Mouse (Mus musculus) A20 (cell line): ENCODE data around the gene Ctsa.

ENCODE experiments used
- DNase-seq: peaks from one replicate; pipeline ENCODE4 v3.0.0-alpha.2; 2011; ENCODE audit warnings: low read depth, low spot score

The Ctsa gene

DNA sequence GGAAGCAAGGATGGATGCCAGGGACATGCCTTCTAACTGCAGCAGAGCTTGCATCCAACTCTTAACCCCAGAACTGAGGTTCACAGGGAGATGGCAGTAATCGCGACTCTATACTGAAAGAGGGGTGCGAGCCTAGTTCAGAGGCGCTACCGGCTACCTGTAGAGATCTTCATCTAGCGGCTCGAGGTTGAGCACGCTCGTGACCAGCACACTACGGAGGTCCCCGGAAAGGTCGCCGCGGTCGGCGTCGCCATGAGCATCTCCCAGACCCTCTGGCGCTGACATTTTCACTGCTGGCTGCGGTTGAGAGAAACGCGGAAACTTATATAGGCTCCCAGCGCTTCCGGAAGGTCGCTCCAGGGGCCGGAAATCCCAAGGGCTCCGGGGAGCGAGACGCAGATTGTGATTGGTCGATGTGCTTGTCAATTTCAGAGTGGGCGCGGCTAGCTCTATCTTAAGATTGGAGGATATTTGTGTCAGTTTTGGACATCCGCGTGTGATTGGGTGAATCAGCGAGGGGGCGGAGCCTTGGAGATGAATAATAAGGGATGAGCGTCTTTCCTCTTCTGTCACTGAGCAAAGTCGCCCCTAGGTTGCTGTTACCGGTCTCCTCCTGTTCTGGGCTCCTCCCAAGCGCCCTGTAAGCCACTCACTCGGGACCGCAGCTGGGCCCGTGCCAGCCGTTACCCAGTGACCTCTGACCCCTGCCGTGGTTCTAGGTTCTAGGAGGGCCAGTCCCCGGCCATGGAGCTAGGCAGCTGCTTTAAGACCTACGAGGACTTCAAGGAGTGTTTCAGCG lies 27.9 kb upstream of the Ctsa start, which contains the start of the genes Acot8 and Zswim3:
Gene Acot8, minus strand, starts transcription at position 350 of the 799 bp plus-strand sequence.
Gene Zswim3, plus strand, starts transcription at position 566 of the 799 bp plus-strand sequence.
- DNase-seq, result peak; percentile 100

DNA sequence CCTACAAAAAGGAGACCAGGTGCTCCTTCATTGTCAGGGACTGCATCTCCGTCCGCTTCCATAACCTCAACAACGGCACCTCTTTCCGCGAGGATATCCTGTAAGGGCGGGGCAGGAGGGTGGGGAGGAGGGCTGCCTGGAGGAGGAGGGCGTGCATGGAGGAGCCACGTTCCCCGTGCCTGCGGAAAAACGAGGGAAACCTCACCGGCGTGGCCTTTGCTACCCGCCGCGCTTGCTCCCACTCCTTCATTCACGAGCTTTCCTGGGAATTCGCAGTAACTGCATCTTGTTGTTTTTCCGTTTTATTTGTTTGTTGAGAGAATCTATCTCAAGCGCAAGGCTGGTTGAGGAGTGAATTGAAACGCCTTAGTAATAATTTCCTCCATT lies 27.3 kb upstream of the Ctsa start:
- no peak for DNase-seq

DNA sequence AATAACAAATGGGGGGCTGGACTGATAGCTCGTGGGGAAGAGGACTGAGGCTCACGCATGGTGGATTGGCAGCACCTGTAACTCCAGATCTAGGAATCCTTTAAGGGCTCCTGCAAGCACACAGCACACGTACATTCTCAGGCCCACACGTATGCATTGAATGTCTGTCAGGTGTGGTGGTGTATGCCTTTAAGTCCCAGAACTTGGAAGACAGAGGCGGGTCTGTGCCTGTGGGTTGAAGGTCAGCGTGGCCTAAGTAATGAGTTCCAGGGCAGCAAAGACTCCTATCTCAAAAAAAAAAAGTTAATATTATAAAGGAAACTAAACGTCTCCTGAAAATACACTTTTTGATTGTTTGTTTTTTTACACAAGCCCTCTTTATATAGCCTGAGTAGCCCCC lies 26.1 kb upstream of the Ctsa start:
- DNase-seq, result no peak

DNA sequence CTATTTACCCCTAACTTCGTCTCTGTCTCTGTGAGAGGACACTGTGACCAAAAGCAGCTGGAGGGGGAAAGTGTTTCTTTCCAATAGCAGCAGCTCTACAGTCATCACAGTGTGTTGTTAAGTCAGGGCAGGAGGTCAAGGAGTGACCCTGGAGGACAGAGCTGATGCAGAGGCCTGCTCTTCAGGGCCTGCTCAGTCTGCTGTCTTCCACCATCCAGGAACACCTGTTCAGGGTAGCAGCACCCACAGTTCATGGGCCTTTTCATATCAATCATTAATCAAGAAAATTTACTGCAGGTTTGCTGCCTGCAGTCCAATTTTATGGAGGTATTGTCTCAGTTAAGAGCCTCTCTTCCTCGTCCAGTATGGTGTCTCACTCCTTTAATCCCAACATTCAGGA lies 19.1 kb upstream of the Ctsa start:
- no peak for DNase-seq

DNA sequence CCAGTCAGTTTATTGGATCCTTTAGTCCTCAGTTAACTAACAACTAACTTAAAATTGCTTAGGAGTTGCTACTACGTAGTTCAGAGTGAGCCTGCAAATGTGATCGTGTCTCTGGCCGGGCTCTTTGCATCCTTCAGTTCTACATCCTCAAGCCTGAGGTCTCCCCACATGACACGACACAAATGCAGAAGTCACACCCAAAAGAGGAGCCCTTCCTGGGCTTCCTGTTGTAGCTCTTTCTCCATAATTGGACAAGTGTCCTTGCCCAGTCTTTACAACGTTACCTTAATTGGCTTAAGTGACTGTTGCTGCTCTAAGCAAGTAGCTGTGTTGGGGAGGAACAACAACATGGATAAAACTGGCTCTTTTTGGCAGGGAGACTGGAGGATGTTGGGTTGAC lies 17.3 kb upstream of the Ctsa start:
- DNase-seq, result no peak

DNA sequence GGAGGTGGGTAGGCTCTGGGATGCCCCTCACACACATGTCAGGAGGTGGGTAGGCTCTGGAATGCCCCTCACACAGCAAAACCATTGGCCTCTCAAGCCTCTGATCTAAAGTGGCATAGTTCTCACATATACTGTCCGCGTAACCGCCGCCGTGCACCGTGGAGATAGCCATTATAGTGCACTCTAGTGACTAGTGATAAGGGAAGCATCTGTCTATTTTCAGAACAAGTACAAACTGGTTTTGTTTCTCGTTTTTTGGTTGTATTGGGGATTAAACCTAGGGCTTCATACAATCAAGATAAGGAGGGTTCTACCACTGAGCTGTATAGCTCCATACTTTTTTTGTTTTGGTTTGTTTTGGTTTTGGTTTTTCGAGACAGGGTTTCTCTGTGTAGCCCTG lies 16.9 kb upstream of the Ctsa start:
- DNase-seq, result no peak

DNA sequence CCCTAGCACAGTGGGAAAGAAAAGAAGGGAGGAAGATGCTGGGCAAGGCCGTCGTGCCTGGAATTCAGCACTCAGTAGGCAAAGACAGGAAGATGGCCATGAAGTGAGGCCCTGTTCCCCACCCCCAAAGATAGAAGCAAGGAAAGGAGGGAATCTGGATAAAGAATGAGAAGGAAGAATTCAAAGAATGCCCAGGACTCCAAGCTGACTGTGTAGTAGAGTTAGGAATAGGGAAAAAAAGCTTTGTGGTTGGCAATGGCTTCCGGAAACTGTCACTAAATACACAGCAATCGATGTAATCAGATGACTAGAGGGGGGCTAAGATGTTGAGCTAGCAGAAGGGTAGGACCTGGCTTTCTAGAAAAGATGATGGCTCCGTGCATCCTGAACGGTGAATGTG lies 15.5 kb upstream of the Ctsa start:
- no peak for DNase-seq

DNA sequence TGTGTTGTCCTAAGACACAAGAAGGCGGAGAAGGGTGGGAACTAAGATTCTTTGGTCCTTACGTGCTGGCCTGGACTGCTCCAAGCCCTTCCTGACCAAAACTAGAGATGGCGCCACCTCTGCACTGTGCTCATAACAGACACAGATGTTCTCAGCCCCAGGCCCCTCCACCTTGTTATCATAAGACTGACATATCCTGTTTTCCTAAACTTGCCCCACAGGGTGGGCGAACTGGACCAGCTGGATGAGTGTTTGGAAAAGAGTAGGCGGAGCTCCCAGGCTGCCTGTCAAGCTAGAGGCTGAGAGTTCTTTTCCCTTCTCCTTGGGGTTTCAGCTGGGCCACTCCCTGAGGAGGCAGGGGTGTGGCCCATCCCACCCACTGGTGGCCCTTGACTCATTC lies 15.0 kb upstream of the Ctsa start:
- no peak for DNase-seq

DNA sequence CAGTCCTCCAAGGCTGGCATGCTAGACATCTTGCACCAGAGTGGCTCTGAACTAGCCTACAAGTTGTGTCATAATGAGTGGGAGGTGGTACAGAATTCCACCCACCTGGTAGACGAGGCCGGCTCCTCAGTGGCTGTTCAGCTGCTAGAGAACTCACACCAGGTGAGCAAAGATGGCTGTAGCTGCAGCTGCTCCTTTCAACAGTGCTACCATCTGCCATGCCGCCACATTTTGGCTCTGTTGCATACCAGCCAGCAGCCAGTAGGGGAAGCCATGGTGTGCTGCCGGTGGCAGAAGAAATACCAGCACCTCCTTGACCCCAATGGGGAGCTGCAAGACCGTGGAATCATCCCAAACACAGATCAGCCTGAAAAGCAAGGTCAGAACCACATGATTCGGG lies 11.6 kb upstream of the Ctsa start:
- DNase-seq, result no peak

DNA sequence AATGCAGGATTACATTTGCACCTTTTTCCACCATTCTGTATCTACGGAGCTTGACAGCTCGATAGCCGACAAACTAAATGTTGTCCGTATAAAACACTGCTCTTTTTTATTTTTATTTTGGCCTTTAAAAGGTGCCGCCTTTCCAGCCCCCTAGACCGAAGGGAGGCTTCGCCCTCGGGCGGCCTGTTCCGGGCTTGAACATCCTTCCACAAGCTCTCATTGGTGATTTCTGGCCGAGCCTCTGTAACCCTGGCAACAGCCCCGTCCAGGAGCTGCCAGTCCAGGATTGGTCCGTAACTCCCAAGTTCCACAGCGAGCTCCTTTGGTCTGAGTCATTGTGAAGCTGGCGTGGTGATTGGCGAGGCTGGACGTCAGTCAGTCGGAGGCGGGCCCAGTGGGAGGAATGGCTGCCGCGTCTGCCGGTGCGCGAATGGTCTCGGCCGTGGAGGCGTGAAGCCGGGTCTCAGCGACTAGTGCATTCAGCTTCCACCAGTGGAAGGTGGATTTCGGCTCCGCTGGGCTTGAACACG lies 10.0 kb upstream of the Ctsa start, which contains the start of gene Zswim1:
Gene Zswim1, plus strand, starts transcription at position 51 of the 530 bp plus-strand sequence.
- peak; percentile 96 for DNase-seq

DNA sequence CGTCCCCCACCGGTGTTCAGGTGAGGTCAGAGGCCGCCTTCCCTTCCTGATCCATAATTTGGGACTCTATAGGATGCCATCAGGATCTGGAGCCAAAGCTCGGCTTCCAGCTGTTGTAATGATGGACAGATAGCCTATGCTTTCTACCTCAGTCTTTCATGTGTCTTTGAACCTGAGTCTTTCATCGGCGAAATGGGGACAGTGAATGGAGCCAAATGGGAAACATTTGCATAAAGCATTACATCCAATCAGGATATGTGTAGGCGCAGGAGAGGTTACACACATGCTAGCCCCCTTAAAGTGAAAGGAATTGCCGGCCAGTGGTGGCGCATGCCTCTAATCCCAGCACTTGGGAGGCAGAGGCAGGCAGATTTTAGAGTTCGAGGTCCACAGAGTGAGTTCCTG lies 9.5 kb upstream of the Ctsa start:
- no peak for DNase-seq

DNA sequence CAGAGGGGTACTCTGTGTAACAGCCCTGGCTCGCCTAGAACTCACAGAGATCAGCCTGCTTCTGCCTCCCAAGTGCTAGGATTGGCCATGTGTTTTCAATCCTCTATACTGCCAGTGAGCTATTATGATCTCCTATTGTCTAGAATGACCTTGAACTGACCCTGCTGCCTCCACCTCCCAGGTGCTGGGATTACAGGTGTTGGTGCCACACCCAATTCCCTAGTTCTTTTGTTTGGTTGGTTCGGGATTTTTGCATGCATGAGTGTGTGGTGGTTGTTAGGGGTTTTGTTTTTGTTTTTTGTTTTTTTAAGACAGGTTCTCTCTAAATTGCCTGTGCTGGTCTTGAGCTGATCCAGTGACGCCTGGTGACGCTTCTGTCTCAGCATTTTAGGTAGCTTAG lies 8.7 kb upstream of the Ctsa start:
- DNase-seq, result no peak

DNA sequence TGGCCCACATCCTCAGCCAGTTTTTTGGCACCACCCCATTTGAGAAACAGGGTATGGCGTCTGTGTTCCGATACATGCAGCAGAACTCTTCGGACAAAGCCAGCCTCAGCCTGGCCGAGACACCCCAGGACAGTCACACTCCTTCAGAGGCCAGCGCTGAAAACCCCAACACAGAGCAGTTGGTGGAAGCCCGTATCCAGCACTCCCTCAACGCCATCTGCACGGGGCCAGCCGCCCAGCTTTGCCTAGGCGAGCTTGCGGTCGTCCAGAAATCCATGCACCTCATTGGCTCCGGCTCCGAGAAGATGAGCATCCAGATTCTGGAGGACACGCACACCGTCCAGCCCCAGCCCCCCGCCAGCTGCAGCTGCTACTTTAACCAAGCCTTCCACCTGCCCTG lies 7.2 kb upstream of the Ctsa start:
- no peak for DNase-seq

DNA sequence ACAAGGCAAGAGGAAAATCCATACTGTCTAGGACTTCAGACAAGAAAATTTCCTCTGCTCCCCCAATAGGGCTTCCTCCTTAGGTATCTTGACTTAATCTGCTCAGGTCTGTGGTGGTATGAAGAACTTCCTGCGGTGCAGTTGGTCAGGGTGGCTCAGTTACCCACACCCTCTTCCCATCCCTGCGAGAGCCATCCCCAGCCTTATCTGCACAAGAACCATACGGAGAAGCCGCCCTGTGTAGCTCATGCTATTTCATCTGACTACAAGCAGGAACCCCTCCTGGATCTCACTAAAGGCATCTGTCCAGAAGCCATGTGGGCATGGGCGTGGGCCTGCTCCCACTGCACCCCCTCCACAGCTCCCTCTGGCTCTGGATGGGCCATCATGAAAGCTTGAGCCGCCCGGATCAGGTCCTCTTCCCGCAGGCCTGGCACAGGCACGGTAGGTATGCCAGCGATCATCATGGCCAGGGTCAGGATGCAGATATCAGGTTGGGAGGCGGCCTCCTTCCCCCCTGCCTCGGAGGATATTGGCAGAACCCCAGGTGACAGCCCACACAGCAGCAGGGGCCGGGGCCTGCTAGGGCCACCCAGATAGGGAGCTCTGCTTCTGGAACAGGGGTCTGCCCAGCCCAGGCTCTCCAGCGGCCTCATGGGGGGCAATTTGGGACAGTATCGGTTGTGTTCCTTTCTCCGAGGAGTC lies 5.4 kb upstream of the Ctsa start:
- no peak for DNase-seq

DNA sequence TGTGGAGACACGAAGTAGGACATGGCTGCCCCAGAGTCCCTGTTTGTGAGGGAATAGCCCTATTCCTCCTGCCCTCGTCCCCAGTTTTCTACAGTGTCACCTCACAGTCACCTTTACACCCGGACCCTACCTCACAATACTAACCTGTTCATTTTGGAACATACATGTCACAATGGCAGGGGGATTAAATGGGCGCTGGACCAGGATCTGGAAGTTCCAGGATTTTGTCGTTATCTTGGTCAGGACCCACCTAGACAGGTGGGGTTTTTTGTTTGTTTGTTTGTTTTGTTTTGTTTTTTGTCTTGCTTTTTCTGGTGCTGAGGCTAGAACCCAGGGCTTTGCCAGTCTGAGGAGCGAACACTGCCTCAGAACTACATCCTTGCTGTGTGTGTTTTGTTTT lies 4.2 kb upstream of the Ctsa start, which contains the start of gene Spata25:
Gene Spata25, minus strand, starts transcription at position 101 of the 400 bp plus-strand sequence.
- no peak for DNase-seq

DNA sequence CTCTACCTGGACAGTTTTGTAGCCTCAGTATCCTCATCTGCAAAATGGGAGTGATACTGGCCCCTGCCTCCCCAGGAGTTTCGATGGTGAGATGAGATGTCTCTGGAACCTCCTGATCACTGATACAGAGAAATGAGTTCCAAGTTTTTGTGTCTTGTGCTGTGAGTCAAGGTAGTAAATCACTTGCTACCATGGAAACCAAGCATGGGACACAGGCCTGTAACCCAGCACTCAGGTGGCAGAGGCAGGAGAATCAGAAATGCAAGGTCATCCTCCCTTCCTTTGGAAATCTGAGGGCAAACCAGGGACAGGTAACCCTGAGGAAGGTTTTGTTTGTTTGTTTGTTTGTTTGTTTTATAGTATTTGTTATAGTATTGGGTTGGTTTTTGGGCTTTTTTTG lies 3.6 kb upstream of the Ctsa start:
- no peak for DNase-seq

DNA sequence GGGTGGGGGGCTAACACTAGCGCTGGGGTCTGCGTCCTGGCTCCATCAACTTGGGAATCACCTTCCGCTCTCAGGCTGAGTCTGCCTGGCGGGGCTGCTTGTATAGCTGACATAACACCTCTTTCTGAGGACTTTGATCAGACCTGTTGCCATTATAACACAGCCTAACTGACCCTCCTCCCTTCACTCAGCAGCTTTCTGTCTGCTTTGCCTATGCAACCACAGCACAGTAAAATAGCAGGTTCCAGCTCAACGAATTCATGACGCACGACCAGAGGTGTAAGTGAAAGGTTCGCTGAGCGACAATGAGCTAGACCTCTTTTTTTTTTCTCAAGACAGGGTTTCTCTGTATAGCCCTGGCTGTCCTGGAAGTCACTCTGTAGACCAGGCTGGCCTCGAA lies 1.6 kb upstream of the Ctsa start:
- peak; percentile 85 for DNase-seq

DNA sequence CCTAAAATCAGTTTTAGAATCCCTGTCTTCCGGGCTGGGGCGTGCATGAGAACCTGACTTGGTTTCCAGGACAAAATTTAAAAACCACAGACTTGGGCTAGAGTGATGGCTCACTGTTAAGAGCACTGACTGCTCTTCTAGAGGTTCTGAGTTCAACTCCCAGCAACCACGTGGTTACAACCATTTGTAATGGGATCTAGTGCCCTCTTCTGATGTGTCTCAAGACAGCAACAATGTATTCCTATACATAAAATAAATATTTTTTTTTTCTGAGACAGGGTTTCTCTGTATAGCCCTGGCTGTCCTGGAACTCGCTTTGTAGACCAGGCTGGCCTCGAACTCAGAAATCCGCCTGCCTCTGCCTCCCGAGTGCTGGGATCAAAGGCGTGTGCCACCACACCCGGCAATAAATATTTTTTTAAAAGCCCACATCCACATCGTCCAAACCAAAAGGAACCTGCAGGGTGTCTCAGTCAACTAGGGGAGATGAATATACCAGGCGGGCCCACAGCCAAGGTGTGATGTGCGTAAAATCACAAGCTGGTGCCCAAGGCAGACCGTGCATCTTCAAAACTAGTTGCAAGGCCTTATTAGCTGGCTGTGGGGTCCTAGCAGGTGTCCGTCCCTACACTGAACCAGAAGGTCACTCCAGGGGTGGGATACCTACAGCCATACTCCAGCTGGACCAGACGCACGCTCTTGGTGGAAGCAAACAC lies 483 bp upstream of the Ctsa start:
- peak; percentile 69 for DNase-seq

DNA sequence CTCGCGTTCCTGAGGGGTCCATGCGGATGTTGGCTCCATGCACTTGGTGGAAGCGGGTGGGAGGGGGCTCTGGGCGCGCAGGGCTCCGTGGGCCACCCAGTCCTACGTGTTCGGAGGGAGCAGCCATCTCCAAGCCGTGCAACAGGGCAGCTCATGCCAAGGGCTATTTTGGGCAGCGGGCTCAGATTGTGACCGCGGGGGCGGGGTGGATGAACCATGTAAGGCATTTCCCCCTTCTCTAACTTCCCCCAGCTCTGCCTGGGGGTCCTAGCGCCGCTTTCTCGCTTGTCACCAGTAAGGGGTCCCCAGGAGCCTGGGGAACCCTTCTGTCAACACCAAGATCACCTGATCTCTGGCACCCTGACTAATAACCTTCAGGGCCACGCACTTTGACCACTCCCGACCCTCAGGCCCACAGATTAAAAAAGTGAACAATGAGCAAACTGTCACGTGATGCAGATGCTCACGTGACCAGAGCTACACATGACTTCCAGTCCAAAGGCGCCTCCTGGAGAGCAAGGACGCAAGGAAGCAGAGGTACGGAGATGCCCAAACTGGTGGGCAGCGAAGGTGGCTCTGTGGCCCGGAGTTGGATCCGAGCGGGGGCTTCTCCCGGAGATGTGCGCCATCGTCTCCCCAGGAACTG lies 764 bp downstream of the Ctsa start, which contains the start of gene Neurl2:
Gene Neurl2, minus strand, starts transcription at position 143 of the 646 bp plus-strand sequence.
- DNase-seq, result peak; percentile 99

DNA sequence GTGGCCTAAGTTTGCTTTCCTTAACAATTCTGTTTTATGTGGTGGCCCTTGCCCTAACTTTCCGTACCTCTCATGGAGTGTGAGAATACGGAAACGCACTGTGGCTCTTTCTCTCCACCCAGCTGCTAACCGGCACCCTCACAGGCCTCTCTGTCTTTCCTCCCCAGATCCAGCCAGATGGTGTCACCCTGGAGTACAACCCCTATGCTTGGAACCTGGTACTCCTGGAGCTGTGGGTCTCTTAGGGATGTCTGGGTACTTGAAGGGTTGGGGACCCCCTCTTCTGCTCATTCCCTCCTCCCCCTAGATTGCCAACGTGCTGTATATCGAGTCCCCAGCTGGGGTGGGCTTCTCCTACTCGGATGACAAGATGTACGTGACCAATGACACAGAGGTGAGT lies 1.9 kb downstream of the Ctsa start:
- no peak for DNase-seq

DNA sequence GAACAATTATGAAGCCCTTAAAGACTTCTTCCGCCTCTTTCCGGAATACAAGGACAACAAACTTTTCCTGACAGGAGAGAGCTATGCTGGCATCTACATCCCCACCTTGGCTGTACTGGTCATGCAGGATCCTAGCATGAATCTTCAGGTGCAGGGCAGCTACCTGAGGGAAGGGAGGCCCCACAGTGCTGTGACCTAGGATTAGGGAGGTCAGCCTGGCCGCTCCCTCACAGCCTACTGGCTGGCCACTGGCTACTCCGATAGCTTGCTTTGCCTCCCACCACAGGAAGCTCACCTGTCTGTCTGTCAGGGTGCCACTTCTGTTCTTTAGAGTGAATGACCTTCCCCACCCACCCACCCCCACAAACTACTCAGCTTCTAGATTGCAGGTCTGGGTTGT lies 2.5 kb downstream of the Ctsa start:
- no peak for DNase-seq
